Mouse (Mus musculus) A20 (cell line): ENCODE measurements around the gene Tas1r1.

Source experiments
- DNase-seq: peaks from one replicate; pipeline ENCODE4 v3.0.0-alpha.2; 2011; ENCODE audit warnings: low read depth, low spot score

Gene Tas1r1

DNA sequence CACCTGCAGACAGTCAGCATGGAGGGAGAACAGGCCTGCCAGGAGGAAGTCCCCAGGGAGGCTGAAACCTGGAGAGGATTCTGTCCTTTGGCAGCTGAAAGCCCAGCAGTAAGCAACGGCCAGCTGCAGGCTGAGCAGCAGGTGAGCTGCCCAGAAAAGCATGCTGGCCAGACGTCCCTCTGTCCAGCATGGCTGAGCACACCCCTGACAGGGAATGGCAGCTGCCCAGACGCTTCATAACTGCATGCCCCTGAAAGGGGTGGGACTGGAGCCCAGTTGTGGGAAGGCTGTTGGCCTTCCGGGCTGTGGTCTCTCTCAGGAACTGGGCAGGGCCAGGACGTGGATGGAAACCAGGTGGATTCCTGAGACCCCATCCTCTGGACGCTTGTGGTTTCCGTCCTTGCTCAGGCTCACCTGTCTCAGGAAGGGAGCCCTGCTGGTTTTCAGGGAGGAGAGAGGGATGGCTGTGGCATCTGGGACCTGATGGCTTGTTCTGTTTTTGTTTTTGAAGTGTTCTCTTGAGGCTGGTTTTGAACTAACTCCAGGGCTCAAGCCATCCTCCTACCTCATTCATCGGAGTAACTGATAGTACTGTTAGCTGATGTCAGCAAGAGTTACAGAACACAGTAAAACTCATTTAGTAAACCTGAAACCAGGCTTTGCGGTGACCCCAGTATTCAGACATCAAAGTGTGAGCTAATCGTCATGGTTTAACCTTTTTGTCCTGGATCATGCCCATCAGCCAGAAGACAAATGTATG, at the start of gene Tas1r1:
Gene Tas1r1, minus strand, starts transcription at position 344 of the 760 bp plus-strand sequence.
- DNase-seq, result peak; percentile 16

DNA sequence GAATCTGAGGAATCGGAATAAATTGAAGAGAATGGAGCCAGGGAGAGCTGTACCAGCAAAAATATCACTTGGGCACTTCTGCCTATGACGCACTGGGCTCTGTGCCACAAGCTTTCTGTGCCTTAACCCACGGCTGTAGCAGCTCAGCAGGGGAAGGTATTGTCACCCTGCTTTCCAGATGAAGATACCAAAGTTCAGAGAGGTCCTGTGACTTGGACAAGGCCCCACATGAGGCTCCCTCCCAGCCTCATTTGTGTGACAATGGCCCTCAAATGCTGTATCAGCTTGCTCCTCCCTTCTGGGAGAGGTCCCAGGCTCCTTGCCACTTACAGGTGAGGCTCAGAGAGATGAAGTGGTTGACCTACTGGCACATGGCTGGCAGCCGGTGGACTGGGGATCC, 49.8 kb upstream of the Tas1r1 start:
- DNase-seq, result no peak

DNA sequence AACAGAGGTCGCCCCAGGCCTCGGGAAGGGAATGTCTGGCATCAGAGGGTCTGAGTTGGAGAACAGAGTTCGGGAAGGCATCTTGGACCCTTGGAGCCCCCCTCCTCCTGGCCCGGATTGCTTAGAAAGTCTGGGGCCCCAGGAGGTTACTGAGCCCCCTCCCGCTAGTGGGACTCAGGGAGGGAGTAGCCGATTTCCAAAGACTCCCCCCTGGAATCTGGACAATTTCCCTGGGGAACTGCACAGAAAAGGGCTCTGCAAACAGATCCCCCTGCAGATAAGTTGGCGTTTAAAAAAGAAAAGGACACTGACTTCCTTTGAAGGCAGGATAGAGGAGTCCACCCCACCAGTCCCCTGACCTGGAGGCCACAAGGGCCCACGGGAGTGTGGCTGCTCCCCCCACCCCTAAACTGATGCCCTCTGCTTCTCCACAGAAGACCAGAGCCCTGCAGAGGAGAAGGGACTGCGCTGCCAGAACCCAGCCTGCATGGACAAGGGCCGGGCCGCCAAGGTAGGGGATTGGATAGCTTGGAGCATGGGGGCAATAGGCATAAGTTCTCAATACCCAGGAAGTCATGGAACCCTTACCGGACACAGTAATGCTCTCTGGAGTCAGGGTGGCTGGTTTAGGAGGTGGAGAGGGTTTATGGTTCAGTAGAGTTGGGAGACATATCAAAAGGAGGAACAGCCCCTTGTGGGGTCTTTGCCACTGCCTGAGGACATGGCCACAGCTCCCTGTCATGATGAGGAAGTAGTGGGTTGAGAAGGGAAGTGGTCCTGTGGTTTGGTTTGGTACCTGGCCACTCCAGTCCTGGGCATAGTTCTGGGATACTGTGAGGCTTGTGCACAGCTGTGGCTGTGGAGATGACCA, 49.1 kb upstream of the Tas1r1 start:
- DNase-seq, result no peak

- peak; percentile 55 for DNase-seq
Measured at GRCm38 (mm10) chr4:152086505-152087210, 48.3 kb upstream of the Tas1r1 start.

DNA sequence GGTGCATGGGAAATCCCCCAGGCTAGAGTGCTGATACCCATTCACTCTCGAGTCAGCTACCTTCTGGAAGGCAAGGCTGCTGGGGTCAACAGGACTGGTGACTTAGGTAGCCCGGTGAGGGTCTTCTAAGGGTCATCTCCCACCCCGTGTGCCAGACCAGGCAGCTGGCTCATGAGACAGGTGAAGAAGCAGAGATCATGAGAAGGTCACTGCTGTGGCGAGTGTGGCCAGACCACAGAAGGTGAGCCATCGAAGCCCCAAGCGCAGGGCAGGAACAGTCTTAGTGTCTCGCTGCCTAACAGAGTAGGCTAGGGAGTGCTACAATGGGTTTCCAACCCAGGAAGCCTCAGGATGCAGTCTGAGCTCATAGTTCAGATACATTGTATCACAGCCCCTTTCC, 46.2 kb upstream of the Tas1r1 start:
- DNase-seq, result no peak

DNA sequence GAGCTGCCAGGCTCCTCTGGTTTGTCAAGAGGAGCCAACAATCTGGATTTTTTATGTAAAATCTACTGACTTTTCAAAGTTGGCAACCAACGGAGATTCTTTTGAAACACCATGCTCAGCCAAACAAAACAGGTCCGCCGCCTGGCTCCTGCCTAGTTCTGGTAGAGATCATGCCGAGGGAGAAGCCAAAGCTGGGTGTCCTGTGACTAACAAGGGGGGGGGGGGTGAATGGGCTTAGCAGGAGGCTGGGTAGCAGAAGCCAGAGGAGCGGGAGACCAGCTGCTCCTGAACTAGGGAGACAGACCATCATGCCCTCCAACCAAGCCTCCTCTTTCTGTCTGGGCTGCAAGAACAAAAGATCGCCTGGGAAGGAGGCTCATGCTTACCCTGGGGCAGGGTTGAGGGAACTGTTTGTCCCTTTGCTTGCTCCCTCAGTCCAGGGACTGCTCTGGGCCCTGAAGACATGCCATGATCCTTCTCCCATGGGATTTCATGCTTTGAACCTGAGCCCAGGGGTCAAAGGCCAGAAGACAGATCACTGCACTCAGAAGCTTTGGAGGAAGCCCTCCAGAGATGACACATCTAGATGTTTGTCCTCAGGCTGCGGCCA, 45.3 kb upstream of the Tas1r1 start:
- DNase-seq, result no peak

- DNase-seq, result no peak
Measured at GRCm38 (mm10) chr4:152079931-152080330, 41.6 kb upstream of the Tas1r1 start.

GRCm38 (mm10) chr4:152079261-152079660, 40.9 kb upstream of the Tas1r1 start:
- peak; percentile 26 for DNase-seq

DNA sequence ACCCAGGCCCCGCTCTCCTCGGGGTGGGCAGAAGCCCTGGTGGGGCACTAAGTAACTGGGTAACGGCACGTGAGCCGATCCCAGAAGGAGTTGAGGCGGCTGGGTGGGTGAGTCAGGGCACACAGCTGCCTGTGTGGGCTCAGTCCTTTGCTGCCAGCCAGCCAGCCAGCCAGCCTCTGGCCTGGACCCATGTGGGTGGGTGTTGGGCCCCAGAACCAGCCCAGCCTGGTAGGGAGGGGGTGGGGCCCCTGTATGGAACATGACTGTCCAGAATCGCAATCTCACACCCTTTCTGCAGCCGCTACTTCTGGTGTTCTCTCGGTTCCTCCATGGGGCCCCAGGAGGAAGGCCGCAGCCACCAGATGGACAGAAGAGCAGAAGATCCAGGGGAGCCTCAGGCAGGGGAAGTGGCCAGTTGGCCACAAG, 39.8 kb upstream of the Tas1r1 start:
- no peak for DNase-seq

- no peak for DNase-seq
Measured at GRCm38 (mm10) chr4:152077191-152077590, 38.8 kb upstream of the Tas1r1 start.

DNA sequence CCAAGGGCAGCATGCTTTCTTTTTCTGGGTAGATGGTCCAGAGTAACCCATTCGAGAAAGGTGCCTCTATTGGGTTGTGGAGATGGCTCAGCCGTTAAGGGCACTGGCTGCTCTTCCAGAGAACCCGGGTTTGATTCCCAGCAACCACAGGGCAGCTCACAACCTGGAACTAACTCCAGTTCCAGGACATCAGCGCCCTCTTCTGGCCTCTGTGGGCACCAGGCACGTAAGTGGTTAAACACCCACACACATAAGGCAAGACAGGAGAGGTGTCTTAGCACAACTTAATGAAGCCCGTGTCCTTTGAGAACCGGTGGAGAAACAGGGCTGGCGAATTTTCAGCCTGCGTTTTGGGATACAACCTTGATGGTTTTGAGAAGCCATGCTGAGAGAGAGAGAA, 36.2 kb upstream of the Tas1r1 start:
- no peak for DNase-seq

GRCm38 (mm10) chr4:152073715-152074114, 35.3 kb upstream of the Tas1r1 start:
- no peak for DNase-seq

GRCm38 (mm10) chr4:152072655-152073054, 34.3 kb upstream of the Tas1r1 start:
- DNase-seq, result no peak

DNA sequence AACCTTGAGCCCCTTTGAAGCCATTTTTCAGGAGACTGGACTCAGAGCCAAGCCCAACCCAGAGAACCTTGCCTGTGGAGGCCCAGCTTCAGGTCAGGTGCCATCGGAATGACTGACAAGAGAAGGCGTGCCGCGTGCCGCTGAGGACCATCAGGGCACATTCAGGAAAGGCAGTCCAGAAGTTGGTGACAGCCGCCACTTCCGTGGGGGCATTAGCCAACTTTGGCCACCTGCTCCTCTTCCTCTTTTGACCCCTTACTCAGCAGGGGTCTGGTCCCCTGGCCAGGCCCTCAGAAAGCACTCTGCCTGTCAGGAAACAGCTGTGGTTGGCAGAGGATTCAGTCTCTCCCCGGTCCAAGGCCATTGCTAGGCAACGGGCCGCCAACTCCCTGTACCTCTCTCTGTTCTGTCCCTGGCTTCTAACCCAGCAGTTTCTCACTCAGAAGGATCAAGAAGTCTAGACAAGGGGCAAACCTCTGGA, 33.8 kb upstream of the Tas1r1 start, which contains the start of gene Plekhg5:
Gene Plekhg5, plus strand, starts transcription at position 378 of the 481 bp plus-strand sequence.
- DNase-seq, result no peak

- no peak for DNase-seq
Measured at GRCm38 (mm10) chr4:152070494-152071396, 32.4 kb upstream of the Tas1r1 start.

DNA sequence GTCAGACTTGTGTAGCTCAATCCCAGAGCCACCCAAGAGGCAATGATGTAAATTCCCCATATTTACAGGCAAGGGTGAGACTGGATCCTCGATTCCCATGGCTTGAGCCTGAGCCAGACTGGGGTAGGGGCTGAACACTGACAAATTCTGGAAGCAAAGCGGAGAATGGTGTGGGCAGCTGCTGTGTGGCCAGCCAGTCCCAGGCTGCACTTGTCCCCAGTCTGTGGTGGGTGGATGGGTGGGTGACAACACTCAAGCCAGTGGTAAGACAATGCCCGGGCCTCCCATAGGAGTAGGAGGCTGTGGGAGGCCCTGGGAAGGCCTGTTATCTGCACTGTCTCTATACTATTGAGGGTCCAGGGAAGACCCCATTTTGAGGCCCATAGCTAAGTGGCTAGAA, 30.9 kb upstream of the Tas1r1 start:
- DNase-seq, result no peak

GRCm38 (mm10) chr4:152068166-152068724, 29.9 kb upstream of the Tas1r1 start:
- no peak for DNase-seq

- no peak for DNase-seq
Measured at GRCm38 (mm10) chr4:152067280-152067679, 28.9 kb upstream of the Tas1r1 start.

DNA sequence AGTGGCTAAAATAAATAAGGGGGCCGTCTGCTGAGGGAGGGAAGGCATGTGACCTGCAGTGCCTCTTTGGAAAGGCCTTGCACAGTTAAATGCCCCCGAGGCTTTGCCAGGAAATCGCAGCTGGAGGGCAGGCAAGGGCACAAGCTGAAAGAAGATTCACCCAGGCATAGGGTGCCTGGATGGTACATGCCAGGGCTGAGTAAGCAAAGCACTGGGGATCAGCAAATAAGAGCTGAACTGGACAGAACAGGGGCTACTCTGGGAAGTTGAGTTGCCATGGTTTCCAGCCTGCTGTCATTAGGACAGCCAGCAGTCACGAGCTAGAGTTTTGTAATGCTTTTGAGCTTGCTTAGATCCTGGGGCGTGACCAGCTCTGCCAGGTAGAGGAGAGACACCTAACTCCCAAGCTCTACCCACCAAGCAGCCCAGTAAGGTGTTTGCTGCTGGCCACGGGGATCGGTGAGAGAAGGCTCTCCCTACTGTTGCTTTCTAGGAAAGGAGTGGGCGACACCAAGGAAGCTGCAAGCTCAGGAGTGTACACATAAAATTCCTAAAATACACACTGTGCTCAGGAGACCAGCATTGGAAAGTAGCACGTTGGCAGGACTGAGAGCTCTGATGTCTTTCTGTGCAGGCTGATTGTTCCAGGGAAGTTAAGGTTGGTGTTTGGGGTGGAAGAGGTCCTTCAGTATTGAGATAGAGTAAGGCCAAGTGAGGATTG, 24.2 kb upstream of the Tas1r1 start:
- no peak for DNase-seq
